Mouse (Mus musculus) CH12.LX (cell line): ENCODE measurements at regions not wholly inside any gene's neighbourhood (a gene's known extent, or its start where the extent isn't known, plus 50 kb on each side); places are given as distances from the start of the nearest gene placed in this dataset.

ENCODE experiments used
- DNase-seq: peaks from one replicate; pipeline ENCODE4 v3.0.0-alpha.2; 2013; ENCODE audit errors: extremely low read depth
- H3K27ac ChIP-seq: 2 replicates; pipeline ENCODE4 v1.5.1; 2012; ENCODE audit warnings: low read depth, mild to moderate bottlenecking, control low read depth, moderate library complexity; ENCODE audit not compliant: insufficient read depth
- H3K27me3 ChIP-seq: replicated peaks from 2 replicates; pipeline ENCODE3; 2012; ENCODE audit warnings: inconsistent platforms
- H3K36me3 ChIP-seq, 2 experiments: replicated peaks in 1 of 2; 2 replicates each; pipeline versions ENCODE3 to v1.6.1; 2012; ENCODE audit warnings: inconsistent platforms in 1 of 2, low read length in 1 of 2, mild to moderate bottlenecking in 1 of 2, mixed read lengths in 1 of 2, moderate library complexity in 1 of 2; ENCODE audit not compliant: control insufficient read depth in 1 of 2, insufficient read depth in 1 of 2
- H3K4me1 ChIP-seq, 2 experiments: 2 replicates each; pipeline ENCODE4 v1.6.1; 2012; ENCODE audit warnings: inconsistent platforms in 1 of 2, moderate library complexity in 1 of 2; ENCODE audit not compliant: insufficient read depth in 2 of 2, control insufficient read depth in 1 of 2
- H3K4me2 ChIP-seq: 2 replicates; pipeline ENCODE4 v1.6.1; 2012; ENCODE audit warnings: low read depth, mild to moderate bottlenecking, control low read depth; ENCODE audit not compliant: poor library complexity, insufficient read depth, severe bottlenecking
- H3K4me3 ChIP-seq, 3 experiments: fragments of 150-350 bp in 1 of 3; sonication (generic) in 1 of 3; replicated peaks in 1 of 3; 2 replicates each; pipeline versions ENCODE3 to v1.5.1; 2011 to 2012; ENCODE audit warnings: low read depth in 2 of 3, low read length in 2 of 3, mild to moderate bottlenecking in 2 of 3, moderate library complexity in 2 of 3, control low read depth in 1 of 3, improper control_type of control experiment in 1 of 3, inconsistent platforms in 1 of 3, mixed read lengths in 1 of 3; ENCODE audit not compliant: poor library complexity in 1 of 3
- H3K79me2 ChIP-seq: replicated peaks from 2 replicates; pipeline ENCODE4 v1.6.1; 2012; ENCODE audit warnings: mild to moderate bottlenecking, moderate library complexity; ENCODE audit not compliant: control insufficient read depth, poor library complexity, insufficient read depth, severe bottlenecking; ENCODE audit errors: extremely low read depth
- H3K9ac ChIP-seq: 2 replicates; pipeline ENCODE4 v1.6.1; 2012; ENCODE audit warnings: low read depth, mild to moderate bottlenecking, control low read depth, moderate library complexity; ENCODE audit not compliant: insufficient read depth
- H3K9me3 ChIP-seq: replicated peaks from 2 replicates; pipeline ENCODE3; 2012; ENCODE audit warnings: low read length, inconsistent platforms, mixed read lengths
- BHLHE40 ChIP-seq: IDR thresholded peaks from 2 replicates; pipeline ENCODE4 v1.6.1; 2011; ENCODE audit warnings: mild to moderate bottlenecking, low read depth, low read length, improper control_type of control experiment
- CHD1 ChIP-seq: IDR thresholded peaks from 2 replicates; pipeline ENCODE4 v1.6.1; 2012; ENCODE audit warnings: low read depth, low read length, improper control_type of control experiment, inconsistent platforms
- CHD2 ChIP-seq: IDR thresholded peaks from 2 replicates; pipeline ENCODE4 v1.6.1; 2011; ENCODE audit warnings: low read length, improper control_type of control experiment
- CTCF ChIP-seq, 2 experiments: IDR thresholded peaks in 1 of 2; conservative IDR thresholded peaks in 1 of 2; 2 replicates each; pipeline ENCODE4 v1.5.1; 2011 to 2012; ENCODE audit warnings: low read depth in 2 of 2, low read length in 2 of 2, improper control_type of control experiment in 1 of 2, inconsistent platforms in 1 of 2, mild to moderate bottlenecking in 1 of 2, moderate library complexity in 1 of 2
- E2F4 ChIP-seq: IDR thresholded peaks from 2 replicates; pipeline ENCODE4 v1.6.1; 2011; ENCODE audit warnings: low read depth, low read length, improper control_type of control experiment; ENCODE audit not compliant: insufficient replicate concordance
- ELF1 ChIP-seq: IDR thresholded peaks from 2 replicates; pipeline ENCODE4 v1.6.1; 2014; ENCODE audit warnings: low read depth, mild to moderate bottlenecking, inconsistent platforms, low read length, improper control_type of control experiment
- EP300 ChIP-seq: IDR thresholded peaks from 2 replicates; pipeline ENCODE4 v1.6.1; 2011; ENCODE audit warnings: low read length, improper control_type of control experiment
- ETS1 ChIP-seq: conservative IDR thresholded peaks from 2 replicates; pipeline ENCODE4 v1.6.1; 2012; ENCODE audit warnings: low read depth, mild to moderate bottlenecking, inconsistent platforms, low read length, improper control_type of control experiment, moderate library complexity
- IRF4 ChIP-seq: IDR thresholded peaks from 2 replicates; pipeline ENCODE4 v1.6.1; 2014; ENCODE audit warnings: low read depth, mild to moderate bottlenecking, inconsistent platforms, low read length, improper control_type of control experiment
- JUN ChIP-seq: IDR thresholded peaks from 2 replicates; pipeline ENCODE4 v1.6.1; 2011; ENCODE audit warnings: low read depth, mild to moderate bottlenecking, low read length, improper control_type of control experiment, moderate library complexity; ENCODE audit not compliant: insufficient read depth
- JUND ChIP-seq: conservative IDR thresholded peaks from 2 replicates; pipeline ENCODE4 v1.6.1; 2011; ENCODE audit warnings: low read depth, low read length, improper control_type of control experiment
- MAX ChIP-seq: IDR thresholded peaks from 2 replicates; pipeline ENCODE4 v1.6.1; 2011; ENCODE audit warnings: low read length, improper control_type of control experiment
- MXI1 ChIP-seq: IDR thresholded peaks from 2 replicates; pipeline ENCODE4 v1.6.1; 2011; ENCODE audit warnings: mild to moderate bottlenecking, low read depth, low read length, improper control_type of control experiment
- MYC ChIP-seq: IDR thresholded peaks from 2 replicates; pipeline ENCODE4 v1.6.1; 2011; ENCODE audit warnings: low read depth, mild to moderate bottlenecking, improper control_type of control experiment, low read length
- POLR2AphosphoS2 ChIP-seq: IDR thresholded peaks from 2 replicates; pipeline ENCODE4 v1.6.1; 2011; ENCODE audit warnings: low read depth, low read length, improper control_type of control experiment
- SIN3A ChIP-seq: IDR thresholded peaks from 2 replicates; pipeline ENCODE4 v1.6.1; 2012; ENCODE audit warnings: low read length, improper control_type of control experiment, inconsistent platforms
- SMC3 ChIP-seq: IDR thresholded peaks from 2 replicates; pipeline ENCODE4 v1.6.1; 2011; ENCODE audit warnings: low read depth, low read length, improper control_type of control experiment
- TBP ChIP-seq: conservative IDR thresholded peaks from 2 replicates; pipeline ENCODE4 v1.6.1; 2011; ENCODE audit warnings: low read depth, low read length, improper control_type of control experiment
- TCF12 ChIP-seq: IDR thresholded peaks from 2 replicates; pipeline ENCODE4 v1.6.1; 2014; ENCODE audit warnings: low read depth, mild to moderate bottlenecking, inconsistent platforms, low read length, improper control_type of control experiment
- UBTF ChIP-seq: IDR thresholded peaks from 2 replicates; pipeline ENCODE4 v1.6.1; 2012; ENCODE audit warnings: low read depth, mild to moderate bottlenecking, inconsistent platforms, low read length, improper control_type of control experiment, moderate library complexity
- USF2 ChIP-seq: conservative IDR thresholded peaks from 2 replicates; pipeline ENCODE4 v1.6.1; 2011; ENCODE audit warnings: low read depth, low read length, improper control_type of control experiment
- ZNF384 ChIP-seq: IDR thresholded peaks from 2 replicates; pipeline ENCODE4 v1.6.1; 2012; ENCODE audit warnings: low read depth, low read length, improper control_type of control experiment, inconsistent platforms
- dilution Hi-C: fragments of 300-500 bp; cut with MboI; formaldehyde crosslinking; loops from 2 replicates; pipeline ENCODE4 v1.14.3; 2020; ENCODE audit warnings: low sequenced_read_pairs; ENCODE audit not compliant: extremely low pct_unique_long_range_greater_than_20kb, extremely low pct_ligation_motif_present
- in situ Hi-C: fragments of 300-500 bp; cut with MboI; formaldehyde crosslinking; loops from 3 replicates; pipeline ENCODE4 v1.14.3; 2019; ENCODE audit warnings: low sequenced_read_pairs, low pct_ligation_motif_present, low pct_unique_long_range_greater_than_20kb, mixed read lengths

- in situ Hi-C loops (loop anchor here (10.0 kb wide), 1 partner anchor 101 kb away; no protein-coding TSS in a partner anchor), dilution Hi-C loops (no loop called here)
- H3K27ac ChIP-seq = no peak overlapping the region
- peaks cover 3 to 43% of the 10 kb centered on the region in 2 experiments; a peak in 3 of 4 replicates for H3K4me1 ChIP-seq
- no peak overlapping the region for H3K9ac ChIP-seq
- no peaks in the 10 kb centered on the region for H3K36me3 ChIP-seq
- H3K4me2 ChIP-seq = no peak overlapping the region
- no peaks in the 10 kb centered on the region for H3K27me3 ChIP-seq
- no peaks in the 10 kb centered on the region for H3K9me3 ChIP-seq
- no peaks in the 10 kb centered on the region for H3K79me2 ChIP-seq
- no peak for TF ChIP-seq MYC
- TF ChIP-seq CHD1 = no peak
- no peak for TF ChIP-seq USF2
- TF ChIP-seq JUND = no peak
- no peak for TF ChIP-seq MAX
- no peak for TF ChIP-seq SIN3A
- no peak for TF ChIP-seq ELF1
- TF ChIP-seq, all 38 proteins: peak for 0
- H3K4me3 ChIP-seq = no peak overlapping the region
- no peak for DNase-seq
Observed at GRCm38 (mm10) chr10:56485746-56486145, 108.6 kb downstream of the Gja1 start.

GRCm38 (mm10) chr10:56486584-56486983 lies 109.5 kb downstream of the Gja1 start:
- peaks cover 3 to 39% of the 10 kb centered on the region in 2 experiments; a peak in 3 of 4 replicates for H3K4me1 ChIP-seq
- in situ Hi-C loops (loop anchor here (10.0 kb wide), 1 partner anchor 102 kb away; no protein-coding TSS in a partner anchor), dilution Hi-C loops (no loop called here)
- no peaks in the 10 kb centered on the region for H3K36me3 ChIP-seq
- H3K27ac ChIP-seq = no peak overlapping the region
- H3K27me3 ChIP-seq = no peaks in the 10 kb centered on the region
- DNase-seq = peak; percentile 64
- no peak overlapping the region for H3K4me2 ChIP-seq
- peak; percentile 22; the same call in 1 of the 2 replicates for TF ChIP-seq ETS1
- TF ChIP-seq POLR2AphosphoS2 = no peak
- TF ChIP-seq CHD2 = no peak
- no peak for TF ChIP-seq JUND
- no peak for TF ChIP-seq CTCF (conservative IDR thresholded peaks at IDR 0.05 in 1 of 2, IDR thresholded peaks at IDR 0.05 in 1 of 2; ENCODE audit: low read depth in 2 of 2, low read length in 2 of 2)
- TF ChIP-seq JUN = no peak
- 0 out of 2 replicates have a peak, but pooled peaks have one; percentile 31 for TF ChIP-seq EP300
- TF ChIP-seq ZNF384 = peak; percentile 52; the same call in 1 of the 2 replicates
- no peak for TF ChIP-seq TCF12
- no peak for TF ChIP-seq IRF4
- no peak for TF ChIP-seq E2F4
- 0 out of 2 replicates have a peak, but pooled peaks have one; percentile 18 for TF ChIP-seq BHLHE40
- TF ChIP-seq TBP = 0 out of 2 replicates have a peak, but pooled peaks have one; percentile 20
- no peak for TF ChIP-seq MXI1
- TF ChIP-seq UBTF = no peak
- no peak for TF ChIP-seq SMC3
- no peak for TF ChIP-seq MYC
- H3K9ac ChIP-seq = peak overlapping the region; percentile 18; the same call in 1 of the 2 replicates
- no peak overlapping the region for H3K4me3 ChIP-seq
- no peaks in the 10 kb centered on the region for H3K9me3 ChIP-seq
- no peaks in the 10 kb centered on the region for H3K79me2 ChIP-seq
